Mouse (Mus musculus) skeletal muscle tissue, adult 2 months (tissue): ENCODE measurements around the gene Prrxl1.
A peak's percentile ranks its signal among the peaks of the same experiment; 100 is the strongest.

ENCODE experiments used
- DNase-seq: peaks from one replicate; pipeline ENCODE4 v3.0.0-alpha.2; 2012; ENCODE audit warnings: low read depth, low spot score

Prrxl1 gene

DNA sequence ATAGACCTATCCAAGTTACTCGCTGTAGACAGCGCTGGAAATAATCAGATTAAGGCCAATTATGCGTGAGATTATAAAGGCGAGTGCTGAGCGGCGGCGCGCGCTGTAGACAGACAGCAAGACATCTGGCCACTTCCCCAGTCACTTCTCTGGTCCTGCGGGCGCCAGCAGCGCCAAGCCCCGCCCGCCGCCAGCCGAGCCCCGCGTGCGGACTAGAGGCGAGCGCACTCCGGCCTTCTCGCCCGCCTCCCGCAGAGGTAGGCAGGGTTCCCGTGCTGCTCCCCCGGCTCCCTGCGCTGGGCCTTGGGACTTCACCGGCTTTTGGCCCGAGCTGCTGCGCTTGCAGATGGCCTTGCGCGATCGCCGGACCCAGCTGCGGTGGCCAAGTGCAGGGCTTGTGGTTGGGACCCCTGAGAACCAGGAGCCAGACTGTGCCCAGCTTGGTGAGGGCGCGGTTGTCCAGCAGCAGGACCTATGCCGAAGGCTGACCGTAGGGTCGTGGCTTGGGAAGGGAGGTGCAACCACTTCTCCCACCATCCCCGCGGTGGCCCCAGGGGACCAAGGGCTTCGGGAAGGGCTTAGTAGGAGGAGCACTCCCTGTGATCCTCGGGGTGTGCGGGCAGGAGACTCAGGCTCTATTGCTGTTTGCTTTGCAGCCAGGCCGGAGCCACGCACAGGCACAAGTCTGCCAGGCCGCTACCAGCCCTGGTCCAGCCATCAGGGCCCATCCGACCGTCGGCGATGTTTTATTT lies at the start of gene Prrxl1:
Gene Prrxl1, plus strand, starts transcription at position 118 of the 752 bp plus-strand sequence.
- no peak for DNase-seq

DNA sequence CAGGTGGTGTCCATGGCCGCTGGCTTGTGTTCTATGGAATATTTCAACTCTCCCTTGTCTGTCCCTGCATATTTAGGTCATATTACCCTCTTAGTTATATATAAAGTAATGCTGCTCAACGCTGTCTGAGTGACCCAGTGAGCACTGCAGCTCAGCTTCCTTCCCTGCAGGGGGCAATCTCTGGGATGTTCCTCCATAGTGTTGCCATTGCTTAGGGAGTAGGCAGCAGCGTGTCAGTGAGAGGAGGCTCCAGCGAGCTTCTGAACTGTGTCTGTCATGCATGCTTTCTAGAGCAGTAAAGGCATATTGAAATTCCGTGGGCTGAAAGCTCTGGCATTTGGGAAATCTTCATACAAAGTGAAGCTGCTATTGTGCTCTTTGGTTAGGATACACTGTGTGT lies 47.4 kb upstream of the Prrxl1 start:
- no peak for DNase-seq

DNA sequence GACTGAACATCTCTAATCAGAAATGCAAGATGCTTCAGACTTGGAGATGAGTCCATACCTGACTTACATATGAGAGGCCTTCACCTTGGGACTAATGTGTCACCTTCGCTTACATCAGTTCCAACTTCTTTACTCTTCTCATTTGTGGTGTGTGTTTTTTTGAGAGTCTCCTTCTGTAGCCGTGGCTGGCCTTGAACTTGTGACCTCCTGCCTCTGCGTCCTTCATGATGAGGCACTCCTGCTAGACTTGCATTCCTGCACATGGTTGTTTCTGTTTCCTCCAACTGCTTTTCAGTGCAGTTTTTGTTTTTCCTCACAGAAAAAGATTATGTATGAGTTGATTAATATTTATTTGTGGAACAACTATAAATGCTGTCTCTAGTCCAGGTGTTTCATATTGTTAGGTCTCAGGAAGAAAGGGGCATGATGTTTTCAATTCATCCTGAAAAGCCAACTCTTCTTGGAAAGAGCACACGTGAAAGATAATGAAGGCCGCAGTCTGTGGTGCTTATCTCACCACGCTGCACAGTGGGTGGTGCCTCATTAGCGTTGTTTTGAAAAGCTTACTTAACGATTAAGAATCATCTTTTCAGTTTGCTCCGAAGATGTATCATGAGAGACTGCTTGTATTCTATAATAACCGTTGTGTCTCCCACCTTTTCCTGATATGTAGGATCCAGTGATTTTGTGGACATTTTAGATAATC lies 45.9 kb upstream of the Prrxl1 start:
- DNase-seq: no peak

DNA sequence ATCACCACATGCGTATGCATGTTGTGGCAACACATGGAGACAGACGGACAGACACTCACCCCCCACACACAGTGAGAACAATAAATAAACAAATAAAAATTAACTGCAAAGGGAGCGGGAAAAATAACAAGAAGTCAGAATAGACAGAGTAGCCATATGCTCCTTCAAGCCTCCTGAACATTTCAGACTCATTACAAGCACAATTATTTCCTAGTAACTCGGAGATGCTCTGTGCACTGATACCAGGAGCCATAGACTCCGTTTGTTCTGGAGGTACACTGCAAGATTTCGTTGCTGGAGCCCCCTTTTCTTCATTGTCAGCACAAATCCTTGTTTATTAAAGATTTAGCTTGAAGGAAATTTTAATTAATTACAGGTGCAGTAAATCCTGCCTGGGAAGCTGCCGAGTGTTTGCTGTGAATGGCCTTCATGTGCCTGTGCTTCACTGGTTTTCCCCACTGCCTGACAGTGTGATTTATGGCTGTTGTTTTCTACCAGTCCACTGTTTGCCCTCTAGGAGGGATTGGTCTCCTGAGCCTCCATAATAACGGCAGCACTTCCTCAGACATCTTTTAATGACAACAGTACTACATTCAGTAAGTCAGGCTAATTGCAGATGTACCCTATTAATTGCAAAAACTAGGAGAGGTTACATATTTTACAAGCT lies 44.2 kb upstream of the Prrxl1 start:
- DNase-seq: no peak

DNA sequence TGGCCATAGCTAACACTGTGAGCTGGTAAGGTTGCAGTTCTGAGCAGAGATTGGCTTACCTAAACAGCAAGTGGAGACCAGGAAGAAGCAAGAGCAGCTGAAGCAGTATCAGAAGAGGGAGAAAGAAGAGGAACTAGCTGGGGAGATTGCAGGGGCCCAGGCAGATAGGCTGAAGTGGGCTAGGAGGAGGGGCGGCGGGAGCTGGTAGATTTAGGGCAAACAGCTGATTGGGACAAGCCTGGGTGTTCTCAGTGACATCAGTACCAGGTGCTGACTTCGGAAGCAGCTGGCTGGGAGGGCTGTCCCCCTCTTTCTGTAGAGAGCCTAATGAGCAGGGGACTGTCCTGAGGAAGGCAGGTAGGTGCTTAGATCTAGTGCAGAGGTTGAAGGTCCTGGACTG lies 37.8 kb upstream of the Prrxl1 start:
- no peak for DNase-seq

DNA sequence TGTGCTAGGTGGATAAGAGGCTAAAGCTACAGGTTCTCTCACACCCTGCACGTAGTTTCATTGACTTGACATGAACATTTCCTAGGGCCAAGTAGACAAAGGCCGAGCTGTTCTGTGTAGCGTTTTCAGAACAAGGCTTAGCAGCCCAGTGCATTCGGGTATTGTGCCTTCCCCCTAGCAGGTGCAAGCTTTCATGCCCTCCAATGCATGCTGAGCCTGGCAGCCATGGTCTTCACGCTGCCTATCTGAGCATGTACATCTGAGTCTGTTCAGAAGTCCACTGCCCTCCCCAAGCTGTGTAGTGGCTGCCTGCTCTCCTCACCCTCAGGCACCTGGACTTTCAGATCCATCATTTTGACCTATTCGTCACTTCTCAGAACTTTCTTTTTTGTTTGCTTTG lies 35.5 kb upstream of the Prrxl1 start:
- no peak for DNase-seq

DNA sequence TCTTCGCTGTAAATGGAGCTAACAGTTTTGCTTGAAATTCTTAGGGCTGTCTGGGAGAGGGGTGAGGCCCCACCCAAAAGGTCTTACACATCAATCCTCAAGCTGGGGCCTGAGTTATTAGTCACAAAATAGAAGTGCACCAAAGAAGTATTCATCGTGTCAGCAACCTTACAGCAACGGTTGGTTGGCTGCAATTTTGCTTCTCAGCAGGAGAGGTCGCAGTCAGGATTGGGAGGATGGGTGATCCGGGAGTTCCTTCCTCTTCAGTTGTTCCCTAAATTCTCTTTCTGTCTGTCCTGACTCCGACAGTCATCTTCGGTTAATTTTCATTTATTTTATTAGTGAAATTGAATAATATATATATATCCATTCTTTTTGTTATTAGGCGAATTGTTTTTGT lies 26.7 kb upstream of the Prrxl1 start:
- DNase-seq: no peak

DNA sequence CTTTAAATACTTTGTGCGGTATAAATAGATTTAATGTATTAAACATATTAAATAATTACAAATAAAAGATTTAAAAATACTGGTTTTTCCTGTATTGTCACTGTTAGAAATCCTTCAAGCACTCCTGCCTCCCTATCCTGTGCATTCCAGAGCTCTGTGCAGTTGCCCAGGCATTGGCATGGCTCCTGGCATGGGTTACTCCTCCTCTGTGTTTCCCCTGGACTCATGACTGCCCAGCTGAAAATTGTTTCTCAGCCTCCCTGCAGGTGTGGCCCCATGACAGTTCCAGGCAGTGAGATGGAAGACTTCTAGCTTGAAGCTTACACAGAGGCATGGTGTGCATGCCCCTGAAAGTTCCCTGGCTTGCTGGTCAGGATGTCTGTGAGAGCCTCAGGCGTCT lies 20.8 kb upstream of the Prrxl1 start:
- DNase-seq: no peak

DNA sequence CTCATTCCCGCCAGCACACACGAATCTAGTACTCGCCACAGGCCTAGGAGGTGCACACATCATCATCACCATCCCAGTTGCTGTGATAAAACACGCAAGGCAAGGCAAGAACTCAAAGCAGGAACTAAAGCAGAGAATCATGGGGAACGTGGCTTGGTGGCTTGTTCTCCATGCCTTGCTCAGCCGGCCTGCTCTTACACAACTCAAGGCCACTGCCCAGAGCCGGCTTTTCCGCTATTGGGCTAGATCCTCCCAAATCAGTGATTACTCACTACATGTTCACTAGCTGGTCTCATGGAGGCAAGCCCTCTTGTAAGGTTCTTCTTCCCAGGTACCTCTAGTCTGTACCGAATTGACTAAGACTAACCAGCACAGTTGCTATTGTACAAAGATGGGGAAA lies 15.5 kb upstream of the Prrxl1 start:
- DNase-seq: no peak

DNA sequence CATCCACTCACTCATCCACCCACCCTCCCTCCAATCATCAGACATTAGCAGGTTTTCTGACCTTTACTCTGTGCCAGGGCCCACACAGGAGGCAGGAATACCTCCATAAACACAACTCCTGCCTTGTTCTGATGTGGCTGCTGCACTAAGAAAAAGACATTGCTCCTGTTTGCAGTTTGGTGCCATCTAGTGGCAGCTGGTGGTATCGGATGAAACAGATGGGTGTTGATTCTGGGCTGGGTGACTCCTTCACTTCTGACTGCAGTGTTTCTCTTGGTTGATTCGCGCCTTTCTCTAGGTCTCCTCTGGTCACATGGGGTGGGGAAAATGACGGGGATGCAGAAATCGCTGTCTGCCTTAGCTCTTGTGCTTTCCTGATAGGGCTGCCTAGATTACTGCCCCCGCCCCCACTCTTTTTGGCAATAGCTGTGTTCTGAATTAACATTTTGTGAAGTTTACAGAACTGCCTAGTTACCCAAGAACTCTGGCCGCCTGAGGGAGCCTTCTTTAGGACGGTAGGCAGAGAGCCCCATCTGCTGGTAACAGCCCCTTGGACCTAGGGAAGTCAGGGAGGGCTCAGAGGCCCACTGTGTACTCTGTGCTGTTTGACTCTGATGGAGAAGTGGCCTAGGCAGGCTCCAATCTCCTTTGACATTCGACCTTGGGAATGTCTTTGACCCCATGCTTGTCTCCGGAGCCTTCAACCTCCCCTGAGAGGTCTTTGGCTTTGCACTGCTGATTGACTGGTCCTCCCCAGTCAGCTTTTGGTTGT lies 12.0 kb upstream of the Prrxl1 start:
- DNase-seq: peak; percentile 52

DNA sequence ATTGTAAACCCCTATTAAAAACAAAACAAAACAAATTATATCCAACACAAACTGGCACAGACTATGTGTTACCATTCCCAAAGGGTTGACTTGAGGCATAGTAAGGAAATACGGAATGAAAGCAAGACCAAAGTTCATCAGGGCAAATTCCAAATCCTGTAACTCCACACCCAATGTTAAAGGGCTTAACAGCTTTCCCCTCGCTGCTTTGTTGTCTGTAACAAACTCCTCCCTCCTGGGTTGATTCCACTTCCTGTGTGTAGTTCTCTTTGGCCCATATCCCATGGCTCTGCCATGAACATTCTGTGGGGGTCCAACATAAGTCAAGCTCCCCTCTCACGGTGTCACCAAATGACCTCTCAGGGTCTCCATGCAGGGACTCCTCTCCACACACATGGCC lies 8.8 kb upstream of the Prrxl1 start:
- no peak for DNase-seq

DNA sequence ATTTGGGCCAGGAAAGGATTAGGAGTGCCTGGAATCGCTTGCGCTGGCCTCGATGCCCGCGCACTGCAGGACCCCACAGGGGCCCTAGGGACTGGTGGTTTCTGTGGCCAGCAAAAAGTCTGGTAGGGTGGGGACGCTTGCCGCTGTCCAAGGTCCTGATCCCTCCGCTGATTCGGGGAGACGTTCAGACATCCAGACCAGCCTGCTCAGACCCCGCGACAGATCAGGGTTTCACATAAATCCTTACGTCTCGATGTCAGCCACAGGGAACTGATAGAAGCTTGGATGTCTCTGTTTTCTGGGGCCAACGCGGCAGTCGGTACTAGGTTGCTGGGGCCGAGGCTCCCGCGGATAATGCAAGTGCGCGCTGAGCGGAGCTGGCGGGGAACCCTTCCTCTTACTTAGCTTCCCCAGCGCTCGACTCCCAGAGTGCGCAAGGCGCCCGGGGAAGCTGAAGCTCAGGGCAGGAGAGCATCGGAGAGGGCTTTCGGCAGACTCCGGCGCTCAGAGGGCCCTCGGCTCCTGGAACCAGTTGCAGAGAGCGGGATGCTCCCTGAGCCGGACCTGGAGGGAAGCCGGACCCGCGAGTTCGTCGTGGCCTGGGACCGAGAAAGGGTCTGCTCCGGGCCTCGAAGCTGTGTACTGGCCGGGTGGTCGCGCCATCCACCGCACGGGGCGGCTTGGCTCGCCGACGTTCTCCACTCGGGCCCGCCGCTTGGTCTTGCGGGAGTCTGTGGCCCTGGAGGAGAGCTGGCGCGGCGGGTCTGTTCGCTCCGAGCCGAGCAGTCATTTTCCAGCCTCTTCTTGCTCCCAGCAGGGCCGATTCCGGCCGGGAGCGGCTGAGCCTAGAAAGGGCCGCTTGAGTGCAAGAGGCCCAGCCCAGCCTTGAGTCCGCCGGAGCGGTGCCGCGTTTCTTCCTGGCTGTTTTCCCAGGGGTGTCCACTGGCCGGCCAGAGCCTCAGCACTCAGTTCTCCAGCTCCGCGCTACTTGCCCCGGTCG lies 1.7 kb upstream of the Prrxl1 start:
- DNase-seq: peak; percentile 23

DNA sequence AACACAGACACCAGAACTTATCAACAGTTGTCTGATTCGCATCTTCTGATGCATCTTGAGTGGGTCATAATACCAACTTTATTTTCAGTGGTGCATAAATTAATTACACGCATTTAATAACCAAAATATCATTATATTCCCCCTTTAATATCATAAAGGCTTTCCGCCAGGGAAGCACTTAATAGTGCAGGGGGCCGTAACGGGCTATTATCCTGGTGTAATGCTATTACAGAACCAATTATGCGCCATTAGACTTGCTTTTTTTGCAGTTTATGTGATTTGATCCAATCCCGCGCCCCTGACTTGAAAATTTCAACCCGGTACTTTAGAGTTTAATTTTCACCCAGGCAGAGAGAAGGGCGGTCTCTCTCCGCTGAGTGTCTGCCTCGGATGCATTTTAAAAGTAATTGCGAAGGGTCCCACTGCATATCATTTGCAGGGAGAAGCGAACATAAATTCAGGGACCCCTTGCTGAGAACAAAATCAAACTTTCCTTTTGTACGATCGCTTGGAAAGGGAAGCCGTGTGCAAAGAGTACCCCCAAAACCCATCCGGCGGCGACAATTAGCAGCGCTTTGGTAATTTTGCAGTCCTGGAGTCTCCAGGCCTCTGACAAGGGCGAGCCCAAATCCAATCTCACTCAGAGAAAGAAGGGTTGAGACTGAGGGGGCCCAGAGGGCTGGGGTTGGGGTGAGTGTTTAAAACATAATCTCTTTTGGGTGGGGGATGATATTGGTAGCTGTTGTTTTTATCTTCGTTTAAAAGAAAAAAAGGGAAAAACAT lies 579 bp upstream of the Prrxl1 start:
- no peak for DNase-seq

DNA sequence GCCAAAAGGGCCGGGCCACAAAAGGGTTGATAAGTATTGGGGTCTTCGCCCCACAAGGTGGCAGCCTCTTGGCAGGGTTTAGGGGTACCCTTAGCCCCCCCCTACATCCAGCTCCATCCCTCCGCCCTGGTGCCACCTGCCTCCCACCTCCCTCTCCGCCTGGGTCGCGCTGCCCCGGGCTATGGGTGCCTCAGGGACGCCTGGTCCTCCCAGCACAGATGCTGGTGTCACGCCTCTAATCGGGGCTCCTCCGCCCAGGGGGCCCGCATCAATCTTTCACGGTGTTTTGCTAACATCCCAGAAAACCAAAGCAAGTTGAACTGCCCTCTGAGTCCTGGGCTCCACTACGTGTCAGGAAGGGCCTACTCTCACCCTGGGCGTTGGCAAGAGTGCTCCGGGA lies 903 bp downstream of the Prrxl1 start:
- no peak for DNase-seq

DNA sequence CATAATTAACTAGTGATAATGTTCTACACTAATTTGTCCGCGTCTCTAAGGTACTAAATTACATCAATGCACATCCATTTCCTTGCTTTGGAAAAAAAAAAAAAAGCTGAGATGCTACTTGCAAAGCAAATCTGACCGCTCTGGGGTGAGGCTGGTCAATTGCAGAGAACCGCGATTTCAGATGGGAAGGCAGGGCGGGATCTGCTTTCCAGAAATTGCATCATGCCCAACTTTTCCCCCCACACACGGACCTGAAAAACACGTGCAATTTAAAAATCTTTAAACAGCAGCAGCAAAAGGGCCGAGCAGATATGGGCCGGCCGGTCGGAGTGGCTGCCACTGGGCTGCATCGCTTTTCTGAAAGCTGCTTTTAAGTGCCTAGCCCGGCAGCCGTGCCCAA lies 6.3 kb downstream of the Prrxl1 start:
- DNase-seq: no peak

DNA sequence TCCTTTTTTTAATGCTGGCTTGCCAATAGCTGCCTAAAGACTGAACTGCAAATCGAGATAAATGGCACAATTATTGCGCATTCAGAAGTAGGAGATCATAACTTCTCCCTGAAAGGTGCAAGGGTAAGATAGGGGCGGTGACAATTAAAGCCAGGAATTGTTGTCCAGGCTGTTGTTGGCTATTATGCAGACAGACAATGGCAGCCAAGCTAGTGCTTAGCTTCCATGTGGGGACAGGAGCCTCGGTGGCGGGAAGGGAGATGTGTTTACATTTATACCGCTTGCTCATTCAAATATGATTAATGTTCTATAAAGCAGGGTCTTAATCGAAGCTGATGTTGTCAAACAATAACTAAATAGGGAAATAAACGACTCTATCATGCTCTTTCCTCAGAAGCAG lies 7.1 kb downstream of the Prrxl1 start:
- no peak for DNase-seq

DNA sequence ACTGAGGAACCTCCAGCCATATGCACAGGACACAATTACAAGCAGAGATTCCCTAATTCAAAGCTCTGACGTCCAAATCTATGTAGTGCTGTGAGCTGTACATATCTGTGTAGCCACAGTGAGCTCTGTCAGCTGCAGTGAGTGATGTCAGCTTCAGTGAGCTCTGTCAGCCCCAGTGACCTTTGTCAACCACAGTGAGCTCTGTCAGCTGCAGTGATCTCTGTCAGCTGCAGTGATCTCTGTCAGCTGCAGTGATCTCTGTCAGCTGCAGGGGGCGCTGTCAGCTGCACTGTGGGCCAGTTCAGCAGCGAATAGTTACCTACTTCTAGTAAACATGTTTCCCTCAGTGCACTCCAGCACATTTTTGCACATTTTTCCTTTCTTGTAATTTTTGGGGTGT lies 10.2 kb downstream of the Prrxl1 start:
- peak; percentile 13 for DNase-seq

DNA sequence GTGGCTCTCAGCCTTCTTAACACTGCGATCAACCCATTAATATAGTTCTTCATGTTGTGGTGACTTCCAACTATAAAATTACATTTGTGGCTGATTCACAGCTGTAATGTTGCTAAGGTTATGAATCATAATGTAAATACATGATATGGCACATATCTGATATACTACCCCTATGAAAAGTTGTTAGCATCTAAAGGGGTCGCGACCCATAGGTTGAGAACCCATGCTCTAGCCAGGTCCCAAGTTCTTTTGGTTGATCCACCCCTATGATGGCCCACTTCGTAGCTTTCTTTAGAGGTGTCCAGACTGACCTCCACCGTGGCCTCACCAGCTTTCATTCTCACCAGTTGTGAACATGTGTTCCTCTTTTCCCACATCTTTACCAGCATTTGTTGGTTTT lies 18.0 kb downstream of the Prrxl1 start:
- DNase-seq: no peak

DNA sequence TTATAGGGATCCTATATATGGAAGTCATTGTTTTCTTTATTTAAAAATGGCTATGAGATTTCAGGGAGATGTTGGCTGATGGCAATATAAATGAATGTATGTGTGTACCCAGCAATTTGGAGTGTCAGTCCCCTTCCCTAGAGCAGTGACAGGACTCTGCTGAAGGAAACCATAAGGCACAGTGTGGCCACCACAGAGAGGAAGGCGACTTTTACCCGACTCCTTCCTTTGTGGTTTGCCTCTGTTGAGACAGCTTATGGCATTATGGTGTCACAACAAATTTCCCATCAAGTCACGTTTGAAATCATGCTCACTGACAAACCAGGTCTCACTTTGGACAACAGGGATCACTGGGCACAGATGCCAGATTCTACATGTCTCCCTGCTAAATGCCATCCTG lies 25.0 kb downstream of the Prrxl1 start:
- no peak for DNase-seq

DNA sequence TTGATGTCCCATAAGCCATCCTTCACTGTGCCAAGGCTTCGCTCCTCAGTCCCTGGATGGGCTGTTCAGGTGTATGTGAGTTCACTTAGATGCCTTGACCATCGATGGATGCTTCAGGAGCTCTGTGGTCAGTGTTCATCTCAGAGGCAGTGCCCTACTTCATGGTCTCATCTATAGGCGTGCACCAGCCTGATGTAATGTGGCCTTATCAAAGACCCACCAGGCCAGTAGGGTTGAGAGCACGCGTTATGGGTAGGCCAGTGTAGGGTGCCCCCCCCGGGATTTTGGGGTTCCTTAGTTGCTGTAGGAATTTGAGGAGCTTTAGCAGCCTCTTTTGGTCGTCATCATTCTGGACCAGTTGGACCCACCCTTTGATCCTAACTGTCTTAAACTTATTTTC lies 25.6 kb downstream of the Prrxl1 start:
- DNase-seq: no peak
